Comparison of ENCODE assay signal across 15 mouse cellular contexts in the genomic region with DNA sequence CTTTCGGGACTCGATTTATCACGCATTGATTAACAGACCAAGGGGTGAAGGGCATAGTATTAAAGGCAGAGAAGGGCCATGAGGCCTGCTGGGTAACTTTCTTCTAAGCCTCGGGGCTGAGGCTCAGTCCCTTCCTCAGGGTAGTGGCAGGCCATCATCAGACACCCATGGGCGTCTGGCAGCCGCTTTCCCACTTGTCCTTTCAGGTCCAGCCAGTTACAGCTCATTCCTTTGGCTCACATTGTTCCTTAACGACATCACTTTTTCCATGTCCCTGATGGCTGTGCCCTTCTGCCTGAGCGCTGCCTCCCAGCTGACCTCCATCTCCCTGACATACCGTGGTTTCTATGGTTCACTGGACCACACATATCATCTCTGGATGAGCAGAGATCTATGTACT. TPM values are rescaled to one million over a fixed set of nuclear protein-coding genes. Genes with fewer than 3 reads are reported as not detected.
A peak's percentile ranks its signal among the peaks of the same experiment; 100 is the strongest.
DNase-seq lines count a peak whose midpoint lies in the region; ATAC-seq and TF ChIP-seq lines count a peak whose summit lies in the region.
"Had no signal": no experiment of that assay in that cellular context is flagged by ENCODE, and none has a peak within 500 bp of the region (broad histone marks: within the 10 kb centered on the region; RNA-seq: fewer than 3 reads in every experiment).

No protein-coding gene starts in this region.

- H3K4me3 ChIP-seq in layer of hippocampus, adult 2 months = no peak overlapping the region
- no peak overlapping the region for H3K4me3 ChIP-seq in heart, embryonic 16.5 days (ENCODE audit: low read length)
- H3K4me3 ChIP-seq in kidney, adult 2 months (ENCODE audit: insufficient read depth, low read depth, low read length) = no peak overlapping the region

- 0 out of 2 replicates have a peak, but pooled peaks cover 3% of the 10 kb centered on the region for H3K9me3 ChIP-seq in heart, embryonic 16.5 days (replicated peaks; ENCODE audit: control insufficient read depth, low read length)

- TF ChIP-seq POLR2A in kidney, adult 2 months (IDR thresholded peaks at IDR 0.05; ENCODE audit: low read depth, low read length) = no peak

- H3K36me3 ChIP-seq in heart, embryonic 16.5 days (ENCODE audit: control insufficient read depth, insufficient read depth) = no peaks in the 10 kb centered on the region
- no peaks in the 10 kb centered on the region for H3K36me3 ChIP-seq in kidney, adult 2 months (ENCODE audit: control insufficient read depth, insufficient read depth, low read length)

- H3K27me3 ChIP-seq in heart, embryonic 16.5 days (ENCODE audit: control insufficient read depth, insufficient read depth, low read length) = no peaks in the 10 kb centered on the region
- H3K27me3 ChIP-seq in kidney, adult 2 months (replicated peaks; ENCODE audit: control insufficient read depth, insufficient read depth, low read length) = no peaks in the 10 kb centered on the region

- 32% methylated on average over 9 of the region's 9 CpGs for WGBS in heart, embryonic 16.5 days
- WGBS in kidney, adult 2 months = 54% methylated on average over 9 of the region's 9 CpGs

- H3K4me2 ChIP-seq in heart, embryonic 16.5 days (ENCODE audit: low read depth, low read length) = no peak overlapping the region

- ATAC-seq in heart, embryonic 16.5 days (replicated peaks; ENCODE audit: extremely low read depth, insufficient read depth, low FRiP score) = peak; percentile 43; the same call in 1 of the 2 replicates

- H3K27ac ChIP-seq in layer of hippocampus, adult 2 months = peak overlapping the region; percentile 61; the same call in 1 of the 2 replicates
- peak overlapping the region; percentile 72 for H3K27ac ChIP-seq in heart, embryonic 16.5 days (ENCODE audit: low read length)
- no peak overlapping the region for H3K27ac ChIP-seq in kidney, adult 2 months (ENCODE audit: insufficient read depth, low read depth, low read length)

- DNase-seq in layer of hippocampus, adult 2 months (ENCODE audit: low spot score in 2 of 2) = no peak
- no peak for DNase-seq in layer of hippocampus, adult 8-10 months (ENCODE audit: low spot score in 2 of 2)
- peak; percentile 70 to 78 for DNase-seq in heart, adult 18-20 months
- peak; percentile 51 to 80 for DNase-seq in lung, postnatal 4 days
- no peak for DNase-seq in kidney, adult 2 months
- no peak for DNase-seq in kidney, postnatal 4 days
- DNase-seq: kidney, adult 18-20 months; liver had no signal

- peaks cover 36% of the 10 kb centered on the region for H3K4me1 ChIP-seq in heart, embryonic 16.5 days (ENCODE audit: control insufficient read depth, insufficient read depth, low read length)
- H3K4me1 ChIP-seq in kidney, adult 2 months (ENCODE audit: control insufficient read depth, insufficient read depth, low read length) = no peaks in the 10 kb centered on the region

- no peak for TF ChIP-seq CTCF in layer of hippocampus, adult 2 months (conservative IDR thresholded peaks at IDR 0.05)
- no peak for TF ChIP-seq CTCF in kidney, adult 2 months (conservative IDR thresholded peaks at IDR 0.05; ENCODE audit: insufficient read depth, insufficient read length, low read depth, low read length)

- H3K9ac ChIP-seq in heart, embryonic 16.5 days (ENCODE audit: low read length) = no peak overlapping the region

RNA-seq across cellular contexts. Expression of gene Kcnk3, which starts 10.7 kb away (rescaled TPM):
- 10 to 100 TPM in 1 of 2 experiments, 1 to 10 TPM in 1; 9.7 to 11.3 TPM for total RNA-seq in layer of hippocampus, adult 2 months (2021)
- 10 to 100 TPM; 10.3 to 13.1 (median 10.7) TPM for total RNA-seq in layer of hippocampus, adult 8-10 months (2022)
- total RNA-seq in heart, adult 18-20 months (2021) = 100 to 1,000 TPM; 237 to 244 TPM
- 15.3 and 19.2 TPM in 2 replicates for polyA plus RNA-seq in heart, embryonic 16.5 days (2015; fragmentation: Nextera tagmentation; extraction: Ambion mirVana)
- 25.0 and 30.0 TPM in 2 replicates for polyA plus RNA-seq in kidney, adult 2 months (2012; rRNA removed)
- total RNA-seq: common myeloid progenitor, adult 5-6 weeks had no signal

RNA-seq across cellular contexts. Expression of gene Cib4, which starts 31.6 kb away (rescaled TPM):
- total RNA-seq in layer of hippocampus, adult 2 months (2021) = not detected
- total RNA-seq in layer of hippocampus, adult 8-10 months (2022) = not detected
- total RNA-seq in heart, adult 18-20 months (2021) = not detected
- polyA plus RNA-seq in heart, embryonic 16.5 days (2015; fragmentation: Nextera tagmentation; extraction: Ambion mirVana) = not detected in 2 replicates
- polyA plus RNA-seq in kidney, adult 2 months (2012; rRNA removed) = not detected in 2 replicates
- total RNA-seq: common myeloid progenitor, adult 5-6 weeks; hematopoietic stem cell, adult 5-6 weeks; left cerebral cortex, postnatal 10 days; midbrain, postnatal 0 days had no signal
- polyA plus RNA-seq: frontal cortex, adult 2 months; midbrain, postnatal 0 days; neural tube, embryonic 14.5 days had no signal

Comparison
In these comparisons a context has a peak if more than half of its experiments do, and no peak if none do; other contexts are left out.
1. DNase-seq: peak in heart, adult 18-20 months (2 of 2) and lung, postnatal 4 days (2 of 2); none in layer of hippocampus, adult 2 months (0 of 2), layer of hippocampus, adult 8-10 months (0 of 2), kidney, adult 2 months (single experiment) and kidney, postnatal 4 days (0 of 2).
2. RNA of gene Kcnk3, which starts 10.7 kb away (total RNA-seq): 237 to 244 TPM in heart, adult 18-20 months; 9.7 to 11.3 TPM in layer of hippocampus, adult 2 months and 10.3 to 13.1 TPM in layer of hippocampus, adult 8-10 months; every median in the first group is over 10 times any median in the second.